Mouse (Mus musculus): ENCODE results near the gene Bbs9.

Gene Bbs9

DNA sequence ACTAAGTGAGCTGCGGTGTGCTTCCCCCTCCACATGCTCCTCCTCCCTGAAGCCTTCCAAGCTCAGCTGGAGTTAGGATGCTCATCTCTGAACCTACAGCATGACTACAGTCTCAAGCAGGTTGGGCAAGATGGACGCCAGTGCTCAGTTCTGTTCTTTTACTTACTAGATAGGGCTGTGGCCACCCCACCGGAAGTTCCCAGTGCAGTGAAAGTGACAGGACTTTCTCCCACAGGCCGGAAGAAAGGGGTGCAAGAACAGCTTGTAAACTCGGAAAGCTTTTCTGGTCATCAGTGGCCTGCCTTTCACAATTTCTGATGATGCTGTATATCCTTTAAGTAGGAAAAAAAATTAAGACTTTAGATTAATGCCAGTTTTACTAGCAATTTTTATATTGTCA is 315.7 kb downstream of the Bbs9 start:
- in situ Hi-C loops (cut with MboI, MseI): loop anchor here (5.0 kb wide), 1 partner anchor 39 kb away; no protein-coding TSS in a partner anchor

DNA sequence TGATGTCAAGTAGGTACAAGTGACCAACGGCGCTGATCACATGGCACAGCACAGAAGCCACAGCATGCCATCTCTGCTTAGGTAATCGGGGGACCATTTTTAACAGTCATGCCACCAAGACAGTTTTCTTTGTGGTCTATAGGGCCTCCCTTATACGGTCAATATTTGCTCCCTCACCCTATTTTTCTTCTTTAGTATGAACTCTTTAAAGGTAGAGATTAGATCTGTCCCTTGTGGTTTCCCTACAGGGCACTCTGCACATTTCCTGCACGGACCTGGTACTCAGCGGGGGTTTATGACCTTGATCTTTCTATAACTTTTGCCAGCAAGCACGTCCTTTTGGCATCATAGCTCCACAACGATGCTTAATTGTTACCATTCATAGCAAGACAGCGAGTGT is 316.2 kb downstream of the Bbs9 start:
- in situ Hi-C loops (cut with MboI, MseI): loop anchor here (5.0 kb wide), 1 partner anchor 39 kb away; no protein-coding TSS in a partner anchor

DNA sequence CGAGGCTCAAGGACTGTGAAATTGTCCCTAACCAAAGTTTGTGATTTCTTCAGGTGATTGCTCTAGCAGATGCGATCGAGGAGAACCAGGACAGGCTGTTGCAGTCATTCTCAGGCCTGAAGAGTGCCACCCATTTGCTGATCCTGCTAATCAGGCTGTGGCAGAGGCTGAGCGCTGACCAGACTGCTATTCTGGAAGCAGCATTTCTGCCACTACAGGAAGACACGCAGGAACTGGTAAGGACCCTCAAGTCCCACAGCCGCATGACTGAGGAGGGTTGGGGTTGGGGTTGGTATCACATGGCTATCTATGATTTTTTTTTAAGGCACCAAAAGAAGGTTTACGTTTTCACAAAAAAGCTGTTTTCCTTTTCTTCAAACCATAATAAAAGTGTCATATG is 318.2 kb downstream of the Bbs9 start:
- in situ Hi-C loops (cut with MboI, MseI): loop anchor here (5.0 kb wide), 1 partner anchor 41 kb away; no protein-coding TSS in a partner anchor

DNA sequence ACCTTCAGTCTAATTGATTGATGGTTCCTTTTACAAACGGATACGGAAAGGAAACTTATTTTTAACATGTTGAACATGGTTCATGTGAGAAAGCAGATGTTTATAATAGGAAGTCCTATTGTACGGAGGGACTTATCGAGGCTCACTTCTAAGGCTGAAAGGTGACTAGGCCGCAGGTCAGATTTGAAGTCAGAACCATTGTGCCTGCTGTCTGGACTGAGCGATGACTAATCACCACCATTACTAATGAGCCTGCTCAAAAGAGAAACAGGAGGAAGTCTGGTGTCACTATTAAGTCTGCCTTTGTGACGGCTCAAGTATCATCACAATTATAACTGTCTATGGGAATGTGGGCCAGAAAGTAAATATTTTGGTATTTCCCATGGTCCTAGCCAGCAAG is 325.2 kb downstream of the Bbs9 start:
- in situ Hi-C loops (cut with MboI, MseI): no loop called here

DNA sequence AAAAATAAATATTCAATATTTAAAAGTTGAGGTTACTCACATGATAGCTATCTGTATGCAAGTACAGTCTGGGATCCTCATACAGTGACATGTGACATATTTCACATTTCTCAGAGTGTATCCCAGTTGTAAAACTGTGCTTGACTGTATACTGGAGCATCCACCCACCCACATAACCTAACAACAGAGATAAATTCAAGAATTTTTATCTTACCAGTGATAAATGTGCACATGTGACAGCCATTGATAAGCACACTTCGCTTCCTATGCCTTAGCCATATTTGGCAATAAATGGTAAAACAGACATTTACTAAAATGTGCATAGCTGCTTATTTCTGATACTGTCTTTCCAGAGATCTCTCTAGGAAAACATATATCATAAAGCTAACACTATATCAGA is 330.5 kb downstream of the Bbs9 start:
- in situ Hi-C loops (cut with MboI, MseI): no loop called here

DNA sequence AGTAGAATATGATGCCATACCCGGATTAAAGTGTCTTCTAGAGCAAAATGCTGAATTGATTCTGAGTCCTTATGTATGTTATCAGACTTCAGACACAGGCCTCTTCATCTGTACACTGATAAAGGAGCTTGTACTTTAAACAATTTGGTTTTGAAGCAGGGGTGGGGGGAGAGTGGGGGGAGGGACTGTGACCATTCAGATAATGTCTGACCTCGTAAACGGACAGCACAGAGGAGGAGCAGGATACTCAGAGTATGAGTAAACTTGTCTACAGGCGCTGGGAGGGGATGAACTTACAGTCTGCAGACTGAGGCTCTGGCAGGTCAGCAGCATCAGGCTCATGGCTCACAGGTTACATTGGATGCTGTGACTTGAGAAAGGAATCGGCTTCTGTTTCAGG is 331.0 kb downstream of the Bbs9 start:
- in situ Hi-C loops (cut with MboI, MseI): no loop called here

DNA sequence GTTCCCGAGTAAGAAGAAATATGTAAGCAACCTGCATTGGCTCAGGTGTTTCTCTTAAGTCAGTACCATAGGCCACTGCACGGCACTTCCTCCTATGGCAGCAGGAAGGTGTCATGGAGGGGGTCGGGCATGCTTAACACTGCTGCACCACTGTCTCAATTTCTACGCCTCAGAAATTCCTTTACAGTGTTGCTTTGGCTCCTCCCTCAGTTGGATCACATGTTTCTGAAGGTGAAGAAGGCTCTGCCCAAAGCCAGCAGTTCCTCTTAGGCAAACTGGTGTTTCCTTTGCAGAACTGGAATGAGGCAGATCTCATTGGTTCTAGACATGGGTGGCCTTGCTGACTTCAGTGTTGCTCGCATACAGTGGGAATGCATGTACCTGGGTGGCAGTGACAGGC is 332.2 kb downstream of the Bbs9 start:
- in situ Hi-C loops (cut with MboI, MseI): no loop called here

DNA sequence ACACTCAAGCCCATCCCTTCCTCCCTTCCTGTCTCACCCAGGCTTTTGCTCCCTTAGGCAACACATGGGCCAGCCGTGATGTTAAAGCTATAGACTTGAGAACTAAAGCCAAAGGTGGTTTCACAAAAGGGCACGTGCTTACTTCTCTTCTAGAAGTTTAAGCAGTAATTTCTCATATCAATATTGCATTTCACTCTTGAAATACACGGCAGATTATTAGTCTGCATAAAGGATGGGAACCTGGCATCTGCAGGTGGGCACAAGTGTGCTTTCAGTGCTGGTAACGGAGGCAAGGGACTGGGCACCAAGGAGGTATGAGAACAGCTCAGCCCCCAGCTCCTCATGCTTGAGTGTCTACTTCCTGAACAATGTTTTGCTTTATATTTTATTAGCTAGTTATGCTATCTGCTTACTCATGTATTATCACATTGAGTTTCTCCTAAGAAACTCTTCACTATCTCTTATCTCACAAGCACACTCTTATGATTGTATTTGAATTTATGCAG is 334.2 kb downstream of the Bbs9 start:
- in situ Hi-C loops (cut with MboI, MseI): loop anchor here (5.0 kb wide), 1 partner anchor 97 kb away; no protein-coding TSS in a partner anchor

DNA sequence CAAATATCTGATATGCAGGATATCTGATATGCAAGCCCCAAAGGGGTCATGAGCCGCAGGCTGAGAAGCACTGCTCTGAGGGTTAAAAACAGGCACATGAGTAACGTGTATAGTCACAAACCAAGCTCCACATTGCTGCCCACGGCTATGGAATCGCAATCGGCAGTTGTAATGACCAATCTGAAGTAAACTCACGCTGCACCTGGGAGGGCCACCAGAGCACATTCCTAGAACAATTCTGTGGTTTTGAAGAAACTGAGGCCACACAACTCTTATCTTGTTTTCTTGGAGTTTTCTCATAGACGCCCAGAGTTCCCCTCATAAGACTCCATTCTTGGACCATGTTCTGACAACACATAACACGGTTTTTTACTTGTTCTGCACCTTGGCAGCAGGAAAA is 334.9 kb downstream of the Bbs9 start:
- in situ Hi-C loops (cut with MboI, MseI): loop anchor here (5.0 kb wide), 1 partner anchor 98 kb away; no protein-coding TSS in a partner anchor

DNA sequence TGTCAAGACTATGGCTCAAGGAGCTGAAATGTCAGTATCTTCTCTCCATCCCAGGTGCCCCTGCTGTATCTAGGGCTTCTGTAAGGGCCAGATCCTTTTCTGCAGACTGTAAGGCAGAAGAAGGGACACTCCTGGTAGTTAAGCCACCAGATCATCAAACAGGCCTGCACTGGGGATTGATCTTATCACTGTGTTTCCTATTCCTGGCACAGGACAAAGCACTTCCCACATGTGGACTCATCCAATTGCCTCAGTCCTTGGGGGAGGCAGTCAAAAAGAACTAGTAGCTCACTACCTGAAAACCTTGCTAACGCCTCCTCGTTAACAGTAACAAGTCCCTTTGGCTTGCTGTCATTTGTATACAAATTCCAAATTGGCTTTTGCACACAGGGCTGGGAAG is 336.4 kb downstream of the Bbs9 start:
- in situ Hi-C loops (cut with MboI, MseI): loop anchor here (5.0 kb wide), 1 partner anchor 100 kb away; no protein-coding TSS in a partner anchor

DNA sequence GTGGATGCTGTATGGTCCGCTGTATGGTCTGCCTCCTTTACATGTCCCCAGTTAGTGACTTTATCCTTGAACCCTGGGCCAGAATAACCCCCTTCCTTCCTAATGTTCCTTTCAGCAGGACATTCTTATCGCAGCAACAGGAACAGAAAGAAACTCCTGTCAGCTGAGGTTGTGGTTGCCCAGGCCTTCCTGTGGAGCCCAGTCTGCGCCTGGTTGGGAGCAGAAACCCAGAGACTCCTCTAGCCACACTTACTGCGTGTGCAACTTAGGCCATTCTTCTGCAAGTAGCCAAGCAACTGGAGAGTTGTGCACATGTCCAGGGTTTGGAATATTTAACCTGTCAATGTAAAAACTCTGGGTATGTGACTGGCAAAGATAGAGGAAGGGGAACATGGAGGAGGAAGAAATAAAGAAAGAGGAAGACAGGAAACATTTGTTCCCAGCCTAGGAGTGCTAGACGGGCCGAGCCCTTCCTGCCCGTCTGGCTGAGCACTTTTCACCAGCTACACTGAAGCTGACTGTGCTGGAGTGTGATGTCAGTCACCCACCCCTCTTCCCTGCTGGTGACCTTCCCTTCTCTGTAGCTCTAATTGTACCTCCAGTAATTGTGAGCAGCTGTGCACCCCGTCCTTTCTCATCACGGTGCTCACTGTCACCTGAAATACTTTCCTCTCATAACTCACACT is 339.0 kb downstream of the Bbs9 start:
- in situ Hi-C loops (cut with MboI, MseI): loop anchor here (5.0 kb wide), 1 partner anchor 102 kb away; no protein-coding TSS in a partner anchor

DNA sequence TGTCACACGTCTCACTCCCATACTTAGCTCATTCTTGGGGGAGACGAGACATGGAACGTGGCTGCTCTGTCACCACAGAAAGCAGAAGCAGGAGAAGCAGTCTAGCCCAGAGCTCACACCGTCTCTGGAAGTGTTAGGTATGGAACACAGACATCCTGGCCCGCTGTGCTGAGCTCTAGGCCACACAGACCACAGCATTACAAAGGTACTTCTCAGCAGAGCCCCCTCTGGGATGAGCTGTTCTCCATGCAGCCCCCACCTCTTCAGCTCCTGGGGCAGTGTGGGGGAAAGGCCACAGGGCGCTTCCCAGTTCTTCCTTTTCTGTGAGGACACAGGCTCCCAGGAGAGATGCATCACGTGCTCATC is 339.6 kb downstream of the Bbs9 start:
- in situ Hi-C loops (cut with MboI, MseI): no loop called here

DNA sequence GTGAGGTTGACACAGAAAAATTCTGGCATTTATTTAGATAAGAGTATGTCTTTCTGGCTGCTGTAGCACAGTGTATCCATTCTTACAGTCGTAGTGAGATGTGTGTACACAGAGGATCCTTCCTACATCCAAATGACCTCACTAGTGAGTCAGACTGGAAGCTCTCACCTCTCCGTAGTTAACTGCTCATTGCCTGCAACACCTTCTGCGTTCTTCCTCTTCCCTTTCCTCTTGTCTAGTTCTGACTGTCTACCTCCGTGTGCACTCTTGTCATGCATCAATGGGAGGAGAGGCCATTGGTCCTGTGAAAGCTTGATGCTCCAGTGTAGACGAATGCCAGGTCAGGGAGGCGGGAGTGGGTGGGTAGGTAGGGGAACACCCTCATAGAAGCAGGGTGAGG is 344.0 kb downstream of the Bbs9 start:
- in situ Hi-C loops (cut with MboI, MseI): no loop called here

DNA sequence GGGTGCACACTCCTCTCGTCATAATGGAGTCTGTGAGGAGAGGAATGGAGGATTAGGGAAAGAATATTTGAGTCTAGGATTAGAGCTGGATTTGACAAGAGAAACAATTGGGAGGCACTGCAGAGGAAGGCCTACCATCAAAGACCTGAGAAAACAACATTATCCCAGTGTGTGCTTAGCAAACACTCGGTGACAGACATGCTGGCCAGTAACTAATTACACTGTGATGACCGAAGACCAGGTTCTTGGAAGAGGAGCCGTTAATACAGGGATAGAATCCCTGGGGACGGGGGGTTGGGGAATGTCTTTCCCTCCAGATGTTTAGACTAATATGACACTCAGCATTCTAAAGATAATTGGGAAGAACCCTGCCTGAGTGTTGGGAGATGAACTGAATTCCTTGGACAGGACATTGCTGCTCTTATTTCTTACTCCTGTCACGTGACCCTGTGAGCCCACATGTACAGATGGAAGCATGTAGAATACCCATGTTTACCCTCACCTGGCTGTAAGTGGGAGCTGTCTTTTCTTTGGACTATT is 345.2 kb downstream of the Bbs9 start:
- in situ Hi-C loops (cut with MboI, MseI): no loop called here

DNA sequence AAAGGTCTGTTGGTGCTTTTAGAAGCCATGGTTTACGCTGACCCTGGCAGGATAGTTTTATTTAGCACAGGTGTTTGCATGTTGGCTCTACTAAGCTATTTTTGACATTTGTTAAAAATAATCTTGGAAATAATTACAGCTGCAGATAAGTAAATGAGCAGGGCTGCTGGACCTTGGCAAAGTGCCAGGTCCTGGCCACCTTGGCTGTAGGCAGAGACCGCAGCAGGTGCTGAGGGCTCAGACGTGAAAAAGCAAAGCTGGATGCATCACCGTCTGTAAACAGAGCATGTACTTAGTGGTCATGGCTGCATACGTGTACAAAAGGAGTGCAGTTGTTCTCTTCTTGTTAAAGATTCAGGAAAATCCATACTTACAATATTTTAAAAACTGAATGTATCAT is 347.3 kb downstream of the Bbs9 start:
- in situ Hi-C loops (cut with MboI, MseI): no loop called here

DNA sequence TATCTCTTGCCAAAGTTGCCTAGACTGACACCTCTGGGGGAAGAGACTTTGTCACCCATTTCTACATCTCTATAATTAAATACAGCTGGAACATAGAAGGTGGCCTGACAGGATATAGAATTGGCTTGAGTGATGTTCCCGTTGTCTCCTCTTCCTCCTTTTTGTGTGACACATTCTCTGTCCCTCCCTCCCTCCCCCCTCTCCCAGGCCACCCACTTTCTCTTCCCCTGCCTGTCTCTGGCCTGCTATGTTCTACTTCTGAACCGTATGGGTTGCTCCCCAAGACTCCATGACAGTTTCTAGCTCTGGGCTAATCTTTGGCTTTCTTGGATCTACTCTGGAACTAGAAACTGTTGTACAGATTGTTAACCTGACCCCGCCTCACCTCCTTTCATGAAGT is 348.3 kb downstream of the Bbs9 start:
- in situ Hi-C loops (cut with MboI, MseI): no loop called here

DNA sequence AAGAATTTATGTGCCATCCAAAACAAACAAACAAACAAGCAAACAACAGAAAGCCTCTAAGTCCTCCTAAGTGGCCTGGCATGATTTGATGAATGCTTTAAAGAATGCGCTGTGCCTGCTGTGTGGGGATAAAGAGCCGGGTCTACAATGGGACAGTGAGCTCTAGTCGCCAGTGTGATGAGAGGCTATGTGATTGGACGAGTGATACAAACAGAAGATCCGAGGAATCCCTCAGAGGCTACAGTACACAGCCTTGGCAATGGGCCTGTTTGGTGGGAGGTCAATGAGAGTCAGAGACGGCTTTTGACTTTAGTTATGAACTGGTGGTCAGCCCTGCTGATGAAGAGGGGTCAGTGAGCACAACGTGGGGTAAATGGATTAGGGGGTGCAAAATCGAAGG is 349.4 kb downstream of the Bbs9 start:
- in situ Hi-C loops (cut with MboI, MseI): no loop called here

DNA sequence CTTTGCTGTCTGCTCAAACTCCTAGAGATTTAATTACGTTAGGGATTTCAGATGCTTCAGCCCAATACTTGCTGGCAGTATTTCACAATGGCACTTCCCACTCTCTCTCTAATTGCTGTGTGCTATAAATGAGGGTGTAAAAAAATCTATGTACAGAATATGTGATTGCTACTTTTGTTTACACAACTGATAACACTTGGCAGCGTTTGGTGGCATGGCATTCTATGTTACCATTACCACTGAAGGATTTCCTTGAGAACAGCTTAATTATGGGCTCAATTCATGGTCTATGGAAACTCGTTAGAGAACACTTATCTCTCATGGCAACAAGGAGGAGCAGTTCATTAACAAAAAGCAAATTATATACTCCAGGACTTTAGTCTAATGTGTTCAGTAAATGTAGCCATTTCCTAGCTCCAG is 351.1 kb downstream of the Bbs9 start:
- in situ Hi-C loops (cut with MboI, MseI): no loop called here

DNA sequence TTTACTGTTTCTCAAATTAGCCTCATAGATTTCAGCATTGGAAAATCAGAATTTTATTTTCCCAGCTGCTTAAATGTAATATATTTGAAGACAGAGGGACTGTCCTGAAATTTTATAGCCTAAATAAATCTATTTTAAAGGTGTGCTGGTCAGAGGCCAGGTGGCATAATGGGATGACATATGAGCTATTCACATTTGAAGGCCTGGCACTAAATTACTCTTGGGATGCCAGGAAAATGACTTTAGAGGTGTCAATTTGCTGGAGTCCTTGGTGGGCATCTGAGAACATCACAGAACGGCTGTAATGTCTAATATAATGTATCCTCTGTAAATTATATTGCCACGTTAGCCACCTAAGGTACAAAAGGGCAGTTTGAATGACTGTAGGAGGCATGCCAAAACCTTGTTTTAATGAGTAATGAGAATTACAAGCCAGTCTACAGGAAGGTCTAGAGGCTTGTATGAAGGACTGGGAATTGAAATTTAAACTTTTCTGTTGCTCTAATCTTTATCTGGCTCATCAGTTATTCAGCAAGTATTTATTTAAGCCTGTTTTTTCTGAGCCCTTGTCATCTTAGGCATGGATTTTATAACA is 351.8 kb downstream of the Bbs9 start:
- in situ Hi-C loops (cut with MboI, MseI): no loop called here

DNA sequence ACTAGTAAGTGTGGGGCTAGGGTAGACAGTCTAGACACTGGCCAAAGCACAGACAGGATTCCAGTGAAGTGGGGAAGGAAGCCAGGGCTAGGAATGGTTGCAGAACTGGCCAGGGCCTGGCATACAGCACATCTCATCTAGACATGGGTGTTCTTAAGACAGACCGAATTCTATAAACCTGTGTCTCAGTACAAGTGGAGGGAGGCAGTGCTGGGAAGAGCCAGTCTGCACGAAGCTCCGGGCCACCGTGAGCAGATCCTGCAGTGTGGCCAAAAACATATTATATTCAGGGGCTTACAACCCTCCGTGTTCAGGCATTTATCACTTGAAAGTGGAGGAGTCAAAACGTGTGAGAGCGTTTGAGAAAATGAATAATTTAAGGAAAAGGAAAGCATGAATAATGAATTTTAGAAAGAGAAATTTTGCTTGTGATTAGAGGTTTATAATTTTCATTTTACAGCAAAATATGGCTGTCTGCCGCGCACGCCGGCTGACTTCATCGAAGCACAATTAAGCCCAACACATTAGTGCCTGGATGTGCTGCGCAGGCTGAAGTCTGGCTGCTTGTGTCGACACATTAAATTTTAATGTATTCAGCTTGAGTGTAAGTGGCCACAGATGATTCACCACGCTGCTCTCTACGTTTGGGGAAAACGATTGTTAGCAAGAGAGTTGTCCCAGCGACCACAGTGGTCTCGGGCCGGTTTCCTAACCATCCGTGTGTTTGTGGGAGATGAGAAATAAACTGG is 353.9 kb downstream of the Bbs9 start:
- in situ Hi-C loops (cut with MboI, MseI): no loop called here

DNA sequence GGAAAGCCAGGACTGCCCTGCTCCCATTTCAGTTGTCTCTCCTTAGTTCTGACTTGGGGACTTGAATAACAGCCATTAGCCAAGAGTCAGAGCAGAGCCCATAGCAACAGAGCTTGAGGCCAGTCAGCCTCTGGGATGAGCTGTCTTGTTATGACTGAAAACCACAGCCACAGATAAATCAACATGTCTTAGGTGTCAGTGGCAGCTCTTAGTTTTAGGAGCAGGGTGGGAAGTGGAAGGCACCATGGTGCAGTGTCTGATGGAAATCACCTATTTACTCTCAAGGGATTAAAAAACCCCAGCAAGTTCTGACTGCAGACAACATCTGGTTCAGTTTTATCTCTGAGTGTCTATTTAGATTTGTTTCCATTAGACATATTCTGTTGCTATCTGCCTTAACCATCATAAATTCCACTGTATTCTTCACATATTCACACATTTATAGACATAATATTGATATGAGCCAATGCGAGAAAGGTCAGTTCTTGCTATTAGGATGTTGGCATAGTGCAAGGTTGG is 359.5 kb downstream of the Bbs9 start:
- in situ Hi-C loops (cut with MboI, MseI): no loop called here

DNA sequence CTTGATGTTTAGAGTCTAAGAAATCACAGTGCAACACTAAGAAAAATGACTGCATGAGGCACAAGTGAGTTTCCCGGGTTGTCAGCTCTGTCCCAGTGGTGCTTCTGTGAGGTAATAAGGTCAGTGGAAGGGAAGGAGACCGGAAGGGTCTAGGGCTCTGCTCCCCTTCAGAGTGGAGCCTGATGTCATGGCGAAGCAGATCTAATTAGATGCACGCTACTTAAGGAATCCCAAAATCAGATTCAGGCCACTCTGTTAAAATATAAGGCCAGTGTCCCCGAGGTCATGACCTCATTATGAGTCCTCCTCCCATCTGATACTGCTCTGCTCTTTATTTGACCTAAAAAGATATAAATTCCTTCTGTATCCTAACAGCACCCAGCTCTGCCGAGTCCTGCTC is 361.5 kb downstream of the Bbs9 start:
- in situ Hi-C loops (cut with MboI, MseI): no loop called here
